Mouse (Mus musculus) heart, postnatal 0 days (tissue): ENCODE data around the gene Nup210.

Source experiments
- CTCF ChIP-seq: IDR thresholded peaks from 2 replicates; pipeline ENCODE4 v1.5.1; 2016; ENCODE audit warnings: antibody characterized with exemption, control low read depth, low read depth
- EP300 ChIP-seq: IDR thresholded peaks from 2 replicates; pipeline ENCODE4 v1.6.1; 2016; ENCODE audit warnings: antibody characterized with exemption, low read depth

DNA sequence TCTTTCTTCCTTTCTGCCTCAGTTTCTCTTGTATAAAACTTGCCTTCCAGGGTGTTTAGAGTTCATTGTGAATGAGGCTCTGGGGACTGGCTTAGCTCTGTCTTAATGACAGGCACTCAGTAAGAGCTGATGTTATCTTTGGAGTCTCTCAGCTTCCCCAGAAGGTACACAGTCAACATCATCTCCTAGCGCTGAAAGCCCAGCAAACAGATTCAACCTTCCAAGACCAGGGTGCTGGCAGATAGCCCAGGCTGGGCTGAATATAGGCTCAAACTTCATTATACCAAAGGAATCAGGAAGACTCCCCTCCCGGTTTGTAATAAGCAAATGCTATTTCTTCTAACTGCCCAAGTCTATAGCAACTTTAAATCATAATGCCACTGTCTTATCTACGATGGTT is 38.7 kb upstream of the Nup210 start:
- TF ChIP-seq CTCF (no peak), EP300 (no peak)
